Mouse (Mus musculus) left cerebral cortex, postnatal 4 days (tissue): Measurements from ENCODE around the gene Ugt1a8. TPM values are rescaled to one million over a fixed set of nuclear protein-coding genes. Genes with fewer than 3 reads are reported as not detected.

Experiments
- DNase-seq: peaks from one replicate; pipeline ENCODE4 v3.0.0-alpha.2; 2022
- intact Hi-C: fragments of 180-260 bp; cut with DNase I; formaldehyde crosslinking; loops from one replicate; pipeline ENCODE4 v1.15.1; 2025
- total RNA-seq, 2 experiments: library from RNA; stranded (reverse); gene quantifications; 2 replicates each; pipeline ENCODE4 v1.2.3; 2021

Ugt1a8 gene
- total RNA-seq, 2 experiments from 2014 or later = not detected

DNA sequence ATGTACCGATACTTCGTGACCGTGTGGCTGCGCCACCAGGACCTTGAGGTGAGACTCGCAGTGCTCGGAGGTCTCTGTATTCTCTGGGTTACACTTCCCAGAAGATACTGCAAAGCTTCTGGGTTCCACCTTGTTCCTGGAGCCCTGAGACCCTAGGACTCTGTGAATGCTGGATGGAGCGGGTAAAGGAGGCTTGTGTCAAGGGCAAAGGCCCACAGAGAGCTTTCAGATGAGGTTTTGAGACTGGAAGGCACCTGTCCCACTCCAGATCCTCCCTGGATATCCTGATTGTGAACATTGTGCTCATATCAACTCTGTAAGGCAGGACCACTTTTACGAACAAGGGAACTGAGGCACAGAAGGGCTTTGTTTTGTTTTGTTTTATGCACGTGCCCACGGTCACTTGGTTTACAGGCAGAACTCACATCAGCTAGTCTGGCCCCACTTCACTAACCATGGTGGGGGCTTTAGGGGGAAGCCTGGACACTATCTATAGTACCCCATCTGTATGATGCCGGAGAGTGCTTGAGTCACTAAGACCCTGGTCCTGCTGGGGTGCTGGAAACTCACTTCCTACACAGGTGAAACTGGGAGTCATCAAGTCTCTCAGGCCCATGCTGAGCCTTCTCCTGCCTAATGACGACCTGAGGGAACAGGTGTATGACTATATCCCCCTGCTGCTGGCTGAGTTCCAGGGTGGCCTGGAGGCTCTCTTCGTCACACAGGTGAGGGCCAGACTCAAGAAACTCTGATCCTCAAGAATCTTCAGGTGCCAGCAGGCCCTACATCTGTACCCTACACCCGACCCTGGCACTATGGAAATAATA lies 146.0 kb downstream of the Ugt1a8 start:
- DNase-seq = no peak
- intact Hi-C loops = no loop called here

DNA sequence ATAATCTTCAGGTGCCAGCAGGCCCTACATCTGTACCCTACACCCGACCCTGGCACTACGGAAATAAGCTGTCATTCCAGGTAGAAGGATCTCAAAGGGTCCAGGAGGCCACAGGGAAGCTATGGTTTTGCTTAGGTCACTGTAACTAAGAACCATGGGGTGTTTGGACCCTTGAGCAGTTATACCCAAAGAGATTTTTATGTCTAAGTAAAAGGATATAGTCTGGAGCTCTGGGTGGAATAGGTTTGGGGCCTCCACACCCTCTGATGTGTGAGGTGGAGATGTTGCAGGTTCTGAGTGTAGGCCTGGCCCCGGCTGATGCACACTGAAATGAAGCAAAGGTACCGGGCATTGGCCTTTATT lies 146.6 kb downstream of the Ugt1a8 start:
- intact Hi-C loops = no loop called here
- no peak for DNase-seq

DNA sequence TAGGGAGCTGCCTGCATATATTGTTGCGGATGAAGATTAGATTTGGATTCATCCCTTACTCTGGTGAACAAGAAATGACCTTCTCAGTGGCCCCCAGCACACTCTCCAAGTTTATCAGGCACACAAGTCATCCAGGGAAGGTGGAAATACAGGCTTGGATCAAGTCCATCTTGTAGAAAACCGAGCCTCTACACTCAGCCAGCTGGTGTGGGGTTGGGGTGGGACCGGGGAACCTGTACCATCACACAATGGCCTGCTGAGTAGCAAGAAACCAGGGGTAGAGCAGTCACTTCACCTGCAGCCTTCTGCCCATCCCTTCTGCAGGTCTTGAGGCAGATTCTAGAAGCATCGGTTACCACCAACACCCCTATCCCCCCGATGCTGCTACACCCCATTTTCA lies 147.0 kb downstream of the Ugt1a8 start:
- intact Hi-C loops = no loop called here
- no peak for DNase-seq

DNA sequence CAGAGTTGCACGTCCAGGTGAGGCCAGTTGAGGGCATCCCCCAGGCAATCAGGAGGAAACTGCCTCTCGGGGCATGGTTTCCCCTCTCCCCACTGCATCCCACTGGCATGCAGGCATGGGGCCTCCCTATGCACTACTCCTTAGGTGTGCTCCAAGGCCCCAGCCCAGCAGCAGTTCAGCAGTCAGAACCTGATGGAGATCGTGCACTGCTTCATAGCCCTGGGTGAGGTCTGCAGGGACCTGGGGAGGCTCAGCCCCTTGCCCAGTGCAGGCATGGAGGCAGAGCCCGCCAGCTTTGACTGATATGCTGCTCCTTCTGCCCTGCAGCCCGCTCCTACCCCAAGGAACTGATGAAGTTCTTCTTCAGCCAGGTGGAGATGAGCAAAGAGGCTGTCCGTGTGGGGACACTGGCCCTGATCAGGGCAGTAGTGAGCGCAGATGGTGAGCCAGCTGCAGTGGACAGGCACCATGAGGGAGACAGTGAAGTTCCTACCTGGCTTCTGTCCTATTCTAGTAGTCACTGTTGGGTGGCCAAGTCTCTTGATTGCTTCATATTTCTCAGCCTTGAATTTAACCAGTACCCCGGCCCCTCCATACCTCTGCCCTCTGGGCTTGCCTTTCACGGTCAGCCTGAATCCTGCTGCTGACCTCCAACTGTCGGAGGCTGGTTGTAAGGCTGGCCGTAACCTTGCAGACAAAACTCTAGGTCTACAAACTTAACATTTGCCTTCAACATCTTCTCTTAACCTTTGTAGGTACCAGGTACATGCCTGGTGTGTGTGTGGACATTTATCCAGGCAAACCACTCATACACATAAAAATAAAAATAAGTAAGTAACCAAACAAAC lies 147.7 kb downstream of the Ugt1a8 start:
- intact Hi-C loops = no loop called here
- DNase-seq = no peak

DNA sequence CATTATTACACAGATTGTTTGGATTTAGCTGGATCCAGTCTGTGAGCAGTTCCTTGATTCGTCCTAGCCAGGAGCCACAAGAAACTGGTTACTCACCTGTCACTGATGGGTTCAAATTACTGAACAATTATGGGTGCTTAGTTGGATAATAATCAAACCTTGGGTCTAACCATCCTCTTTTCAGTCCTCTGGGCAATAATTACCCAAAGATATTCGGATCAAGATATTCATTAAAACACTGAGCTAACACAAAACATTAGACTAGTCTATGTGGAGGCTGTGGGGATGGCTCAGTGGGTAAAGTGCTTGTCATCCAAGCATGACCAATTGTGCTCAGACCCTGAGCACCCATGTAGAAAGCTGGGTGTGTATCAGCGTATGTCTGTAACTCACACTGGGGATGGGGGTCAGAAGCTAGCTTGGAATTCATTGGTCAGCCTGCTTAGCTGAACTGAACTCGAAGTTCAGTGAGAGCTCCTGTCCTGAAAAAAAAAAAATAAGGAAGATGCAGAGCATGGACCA lies 148.3 kb downstream of the Ugt1a8 start:
- no peak for DNase-seq
- intact Hi-C loops = no loop called here

DNA sequence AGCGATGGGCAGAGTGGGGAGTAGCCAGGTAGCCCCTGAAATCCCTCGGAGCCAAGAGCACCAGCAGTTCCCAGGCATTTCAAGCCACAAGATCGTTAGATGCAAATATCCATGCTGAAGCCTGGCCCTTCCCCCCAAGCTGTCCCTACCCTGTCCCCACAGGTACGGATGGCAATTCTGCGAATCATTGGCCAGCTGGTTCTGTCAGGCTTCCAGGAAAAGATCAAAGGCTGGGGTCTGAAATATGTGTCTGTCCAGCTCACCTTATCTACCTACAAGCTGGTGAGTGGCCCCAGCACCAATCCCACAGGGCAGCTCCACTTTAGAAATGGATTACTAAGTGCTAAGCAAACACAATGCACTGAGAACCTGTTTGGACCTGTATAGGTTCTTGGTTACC lies 149.7 kb downstream of the Ugt1a8 start:
- DNase-seq = no peak
- intact Hi-C loops = no loop called here

DNA sequence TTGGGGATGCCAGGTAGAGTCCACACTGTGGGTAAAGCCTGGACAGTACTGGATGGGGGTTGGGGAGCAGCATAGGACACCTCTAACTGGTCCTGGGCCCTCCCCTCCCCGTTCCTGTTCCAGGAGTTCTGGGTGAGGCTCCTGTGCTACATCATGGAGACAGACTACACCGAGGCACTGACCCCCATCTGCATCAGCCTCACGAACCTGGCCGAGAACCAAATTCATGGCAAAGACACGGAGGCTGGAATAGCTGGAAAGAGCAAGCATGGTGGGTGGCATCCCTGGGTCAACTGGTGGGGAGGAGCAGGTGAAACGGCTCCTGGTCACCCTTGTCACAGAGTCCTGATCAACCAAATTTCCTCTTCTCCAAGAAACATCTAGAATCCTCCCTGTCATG lies 151.2 kb downstream of the Ugt1a8 start:
- intact Hi-C loops = no loop called here
- DNase-seq = no peak

DNA sequence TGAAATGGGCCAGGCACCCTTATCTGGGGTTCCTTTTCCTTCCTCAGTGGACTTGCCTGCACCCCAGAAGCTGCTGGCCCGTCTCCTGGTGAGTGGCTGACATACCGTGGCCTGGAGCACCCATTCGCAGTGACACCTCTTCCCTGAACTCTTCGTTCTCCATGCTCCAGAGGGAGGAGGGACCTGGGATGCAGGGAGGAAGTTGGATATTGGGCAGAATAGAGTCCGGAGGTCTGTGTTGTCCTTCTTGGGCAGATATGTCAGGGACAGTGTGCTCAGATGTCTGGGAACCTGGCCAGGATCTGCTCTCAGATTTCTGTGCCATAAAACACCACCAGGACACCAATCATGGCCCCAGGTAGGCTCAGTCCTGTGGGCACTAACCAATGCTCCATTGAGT lies 152.5 kb downstream of the Ugt1a8 start:
- intact Hi-C loops = no loop called here
- DNase-seq = no peak

DNA sequence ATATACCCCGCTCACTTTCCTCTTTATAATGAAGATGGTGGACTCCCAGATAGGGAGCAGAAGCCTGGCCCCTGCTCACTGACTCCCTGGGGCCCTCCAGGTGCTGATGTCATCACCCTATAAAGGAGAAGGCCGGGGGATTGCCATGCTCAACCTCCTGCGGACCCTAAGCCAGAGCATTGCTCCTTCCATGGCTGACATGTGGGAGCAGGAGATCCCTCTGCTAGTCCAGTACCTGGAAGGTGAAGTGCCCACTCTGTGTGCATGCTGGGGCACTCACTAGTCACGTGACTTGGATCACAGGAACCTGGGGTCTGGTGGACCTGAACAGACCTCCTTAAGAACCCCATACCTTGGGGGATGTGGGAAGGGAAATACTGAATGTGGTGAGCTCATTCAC lies 153.0 kb downstream of the Ugt1a8 start:
- DNase-seq = no peak
- intact Hi-C loops = no loop called here

DNA sequence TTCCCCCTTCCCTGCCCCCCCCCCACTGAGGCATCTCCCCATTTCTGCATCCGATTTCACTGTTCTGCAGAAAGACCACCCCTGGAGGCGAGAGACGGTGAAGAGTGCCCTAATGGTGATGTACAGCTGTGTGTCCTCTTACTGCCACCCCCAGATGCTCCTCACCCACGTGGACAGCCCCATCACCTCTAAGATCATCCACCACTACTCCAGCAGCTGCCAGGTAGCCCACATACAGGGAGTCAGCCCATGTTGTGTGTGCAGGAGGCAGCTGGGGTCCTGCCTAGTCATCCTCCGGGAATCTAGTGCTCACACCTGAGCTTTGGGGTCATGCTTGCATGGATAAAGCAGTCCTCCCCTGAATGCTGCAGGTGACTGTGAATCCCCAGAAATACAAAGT lies 156.2 kb downstream of the Ugt1a8 start:
- intact Hi-C loops = no loop called here

DNA sequence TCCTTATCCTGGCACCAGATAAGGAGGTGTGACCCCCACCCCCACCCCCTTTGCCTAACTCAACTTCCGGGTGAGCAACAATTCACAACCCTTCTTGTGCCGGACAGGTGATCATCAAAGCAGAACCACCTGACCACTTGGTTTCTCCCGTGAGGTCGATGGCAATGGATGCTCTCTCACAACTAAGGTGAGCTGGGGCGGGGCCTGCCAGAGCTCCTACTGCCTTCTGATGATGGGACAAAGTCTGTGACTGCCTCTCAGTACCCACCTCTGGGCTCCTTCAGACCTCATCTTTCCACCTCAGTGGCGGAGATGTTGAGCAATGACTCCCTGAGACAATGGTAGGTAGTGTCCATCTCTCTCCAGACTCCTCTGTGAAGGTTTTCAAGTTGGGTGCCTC lies 158.3 kb downstream of the Ugt1a8 start:
- DNase-seq = no peak

More for the DNA sequence above, 156.2 kb downstream of the Ugt1a8 start:
- no peak for DNase-seq

DNA sequence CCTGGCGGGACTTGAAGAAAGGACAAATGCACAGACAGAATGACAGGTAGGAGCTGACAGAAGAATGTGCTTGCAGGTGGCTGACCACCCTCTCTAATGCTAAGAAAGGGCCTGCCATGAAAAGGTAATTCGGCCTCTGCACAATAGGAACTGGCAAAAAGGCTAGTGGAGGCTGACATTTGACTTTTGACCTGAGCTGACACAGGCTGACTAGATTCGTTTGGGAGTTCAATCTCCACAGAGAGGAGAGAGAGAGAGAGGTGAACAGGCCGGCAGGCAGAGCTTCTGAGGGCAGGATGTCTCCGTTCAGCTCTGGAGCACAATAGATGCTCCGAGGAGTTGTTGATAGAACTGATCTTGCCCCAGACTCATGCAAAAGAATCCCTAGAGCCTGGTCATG lies 158.8 kb downstream of the Ugt1a8 start:
- intact Hi-C loops = no loop called here

More for the DNA sequence above, 158.3 kb downstream of the Ugt1a8 start:
- intact Hi-C loops = no loop called here

DNA sequence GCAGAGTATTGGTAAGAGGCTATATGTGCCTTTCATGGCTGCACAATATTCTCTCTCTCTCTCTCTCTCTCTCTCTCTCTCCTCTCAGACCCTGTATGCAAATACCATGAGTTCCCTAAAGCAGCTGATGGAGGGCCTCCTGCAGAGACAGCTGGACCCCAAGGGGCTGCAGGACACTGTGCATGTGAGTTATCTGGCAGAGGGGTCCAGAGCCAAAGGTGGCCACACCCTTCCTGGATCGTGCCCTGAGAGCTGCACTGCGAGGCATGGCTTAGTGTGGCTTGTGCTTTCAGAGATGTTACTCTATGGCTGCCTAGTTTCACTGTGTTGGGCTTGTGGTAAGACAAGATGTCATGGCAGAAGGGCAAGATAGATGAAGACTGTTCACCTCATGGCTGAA lies 160.0 kb downstream of the Ugt1a8 start:
- no peak for DNase-seq
- intact Hi-C loops = no loop called here

More for the DNA sequence above, 158.8 kb downstream of the Ugt1a8 start:
- no peak for DNase-seq

DNA sequence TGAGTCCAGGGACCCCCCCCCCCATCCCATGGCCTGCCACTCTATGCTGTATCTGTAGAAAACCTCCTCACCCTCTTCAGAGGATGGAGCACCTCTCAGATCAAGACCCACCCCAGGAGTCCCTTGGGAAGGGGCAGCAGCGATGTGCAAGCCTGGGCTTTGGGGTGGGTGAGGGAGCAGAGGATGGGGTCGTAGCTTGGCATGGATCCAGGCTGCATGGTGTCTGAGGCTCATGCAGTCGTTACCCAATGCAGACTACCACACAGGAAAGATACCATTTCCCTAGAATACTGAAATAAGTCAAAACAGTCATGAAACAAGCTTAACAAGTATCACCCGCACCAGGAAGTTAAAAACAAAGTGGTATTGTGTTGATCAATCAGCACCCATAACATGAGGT lies 161.0 kb downstream of the Ugt1a8 start:
- intact Hi-C loops = no loop called here
- DNase-seq = peak; percentile 45

DNA sequence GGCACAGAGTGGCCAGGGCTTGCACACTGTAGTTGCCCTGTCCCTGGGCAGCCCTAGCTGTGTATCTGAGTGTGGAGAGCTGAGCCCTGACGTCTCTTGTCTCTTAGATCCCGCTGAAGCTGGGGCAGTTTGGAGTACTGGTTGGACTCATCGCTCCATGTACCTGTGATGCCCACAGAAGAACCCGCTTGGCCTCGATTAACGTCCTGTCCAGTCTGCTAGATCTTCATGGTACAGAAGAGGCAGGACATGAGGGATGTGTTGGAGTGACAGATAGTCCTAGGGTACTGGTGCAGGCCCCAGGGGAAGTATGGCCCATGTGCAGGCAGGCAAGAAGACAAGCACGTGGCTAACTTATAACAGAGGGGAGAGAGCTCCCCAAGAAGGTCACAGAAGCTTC lies 162.0 kb downstream of the Ugt1a8 start:
- intact Hi-C loops = no loop called here
- no peak for DNase-seq

DNA sequence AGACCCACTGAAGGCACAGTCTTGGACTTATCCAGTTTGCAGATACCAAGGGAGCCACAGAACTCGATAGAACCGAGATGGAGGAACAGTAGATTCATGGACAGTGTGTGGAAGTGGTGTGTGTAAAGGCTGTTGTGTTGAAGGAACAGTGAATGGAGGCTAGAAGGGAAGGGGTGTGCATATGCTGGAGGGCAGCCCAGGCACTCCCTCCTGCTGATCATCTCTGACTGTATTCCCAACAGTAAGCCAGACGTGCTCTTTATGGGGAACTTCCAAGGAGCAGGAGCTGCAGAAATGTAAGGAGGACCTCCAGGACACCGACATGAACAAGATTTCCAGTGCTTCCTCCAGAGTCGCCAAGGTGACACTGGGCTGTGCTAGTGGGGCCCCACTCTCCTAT lies 162.4 kb downstream of the Ugt1a8 start:
- no peak for DNase-seq
- intact Hi-C loops = no loop called here

DNA sequence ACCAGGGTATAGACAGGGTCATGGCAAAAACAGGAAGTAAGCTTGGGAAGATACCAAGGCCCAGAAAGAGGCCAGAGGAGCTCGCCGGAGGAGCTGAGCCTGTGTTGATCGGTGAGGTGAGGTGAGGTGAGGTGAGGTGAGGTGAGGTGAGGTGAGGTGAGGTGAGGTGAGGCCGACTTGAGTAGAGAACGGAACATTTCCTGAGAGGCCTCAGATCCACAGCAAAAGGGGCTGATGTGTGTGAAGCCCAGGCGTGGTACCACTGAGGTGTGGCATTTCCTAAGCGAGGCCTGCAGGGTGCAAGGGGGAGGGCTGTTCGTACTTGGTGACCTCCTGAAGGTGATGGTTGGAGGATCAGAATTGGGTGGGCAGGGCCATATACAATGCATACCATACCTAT lies 165.5 kb downstream of the Ugt1a8 start:
- intact Hi-C loops = no loop called here
- DNase-seq = no peak

DNA sequence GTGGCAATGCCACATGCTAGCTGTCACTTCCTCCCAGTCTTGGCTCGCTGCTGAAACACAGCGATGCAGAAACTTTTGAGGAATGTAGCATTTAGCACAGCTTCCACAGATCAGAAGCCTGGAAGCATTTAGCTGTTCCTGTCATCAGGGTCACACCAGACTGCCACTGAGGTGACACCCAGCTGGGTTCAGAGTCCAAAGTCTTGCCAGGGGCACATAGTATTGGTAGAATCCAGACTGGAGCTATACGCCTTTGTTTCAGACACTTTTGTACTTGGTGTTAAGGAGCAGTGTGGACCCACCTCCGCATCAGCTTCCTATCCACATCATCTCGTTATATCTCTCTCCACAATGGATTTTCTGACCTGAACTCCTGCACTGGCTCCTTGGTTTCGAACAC lies 165.9 kb downstream of the Ugt1a8 start:
- intact Hi-C loops = no loop called here
- DNase-seq = no peak

DNA sequence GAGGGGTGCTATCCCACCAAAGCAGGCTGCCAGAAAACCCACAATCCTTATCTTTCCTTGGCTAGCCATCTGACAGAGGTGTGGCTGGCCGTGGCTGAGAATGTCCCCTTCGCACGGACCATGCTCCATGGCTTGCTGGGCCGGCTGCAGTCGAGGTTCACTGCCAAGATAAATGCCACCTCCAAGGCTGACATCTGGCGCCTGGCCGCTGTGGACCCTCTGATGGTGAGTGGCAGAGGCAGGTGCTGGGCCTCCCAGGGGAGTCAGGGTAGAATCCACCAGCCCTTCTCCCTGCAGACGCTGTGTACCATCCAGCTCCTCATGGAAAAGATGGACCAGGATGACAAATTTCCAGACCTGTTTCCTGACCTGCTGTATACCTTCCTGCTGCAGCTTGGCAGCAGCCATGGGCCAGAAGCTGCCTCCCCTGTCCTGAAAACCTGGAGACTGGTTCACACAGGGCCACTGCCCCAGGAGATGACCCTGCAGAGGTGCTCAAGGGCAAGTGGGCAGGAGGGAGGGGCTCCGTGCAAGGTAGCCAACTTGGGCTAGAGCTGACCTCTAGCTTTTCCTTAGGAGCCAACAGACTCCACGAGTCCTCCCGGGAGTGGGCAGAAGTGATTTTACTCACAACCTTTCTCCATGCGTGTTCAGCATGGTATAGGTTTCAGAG lies 167.3 kb downstream of the Ugt1a8 start:
- DNase-seq = peak; percentile 93
- intact Hi-C loops = no loop called here

DNA sequence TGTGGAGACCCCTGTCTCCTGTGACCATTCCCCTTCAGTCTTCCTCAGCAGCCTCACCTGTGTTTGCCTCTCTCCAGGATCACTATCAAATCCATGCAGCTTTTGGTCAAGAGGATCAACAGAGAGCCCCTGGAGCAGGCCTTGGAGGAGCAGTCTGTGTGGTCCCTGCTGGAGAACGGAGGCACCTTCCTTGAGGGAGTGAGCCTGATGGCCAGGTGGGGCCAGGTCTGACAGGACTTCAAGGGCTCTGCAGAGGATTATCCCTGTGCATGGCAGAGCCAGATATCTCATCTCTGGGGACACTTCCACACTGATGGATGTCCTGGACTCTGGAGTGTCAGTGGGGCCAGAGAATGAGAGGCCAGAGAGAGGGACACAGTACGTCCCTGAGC lies 167.8 kb downstream of the Ugt1a8 start:
- DNase-seq = no peak
- intact Hi-C loops = no loop called here

DNA sequence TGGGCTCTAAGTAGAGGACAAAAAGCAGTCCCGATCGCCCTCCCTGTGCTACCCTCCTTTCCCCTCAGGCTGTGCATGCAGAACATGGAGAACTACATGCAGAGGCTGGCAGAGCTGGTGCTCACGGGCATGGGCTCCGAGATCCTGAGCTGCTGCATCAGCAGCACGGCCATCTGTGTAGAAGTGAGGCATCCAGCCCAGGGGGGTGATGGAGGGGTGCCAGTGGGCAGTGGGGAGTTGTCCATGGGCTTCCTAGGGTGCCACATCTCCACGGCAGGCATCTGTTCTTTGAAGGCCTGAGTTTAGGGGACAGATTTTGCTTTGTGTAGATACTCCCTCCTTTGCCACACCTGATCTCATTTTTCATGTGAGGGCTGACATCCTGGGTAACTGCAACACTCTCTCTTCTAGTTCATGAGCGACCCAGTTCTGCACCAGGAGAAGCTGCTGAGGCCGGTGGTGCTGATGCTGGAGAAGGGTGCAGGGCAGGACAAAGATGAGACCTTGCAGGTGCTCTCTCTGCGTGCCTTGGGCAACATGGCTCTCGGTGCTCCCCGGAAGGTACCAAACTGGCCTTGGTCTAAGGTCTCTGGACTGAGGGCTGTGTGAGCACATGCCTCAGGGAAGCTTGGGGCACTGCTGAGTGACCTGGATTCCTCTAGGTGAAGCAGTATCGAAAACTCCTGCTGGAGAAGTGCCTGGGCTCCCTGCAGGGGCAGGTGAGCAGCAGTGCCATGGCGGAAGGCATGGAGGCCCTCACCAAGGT lies 168.6 kb downstream of the Ugt1a8 start:
- intact Hi-C loops = no loop called here
- DNase-seq = peak; percentile 76
